Mouse (Mus musculus) forebrain, embryonic 12.5 days (tissue): ENCODE results near the gene Fbn1. TPM values are rescaled to one million over a fixed set of nuclear protein-coding genes. Genes with fewer than 3 reads are reported as not detected.

Source experiments
- ATAC-seq: fragments of 200-750 bp; cut with Nextera tagmentation; 2 replicates; pipeline ENCODE4 v1.8.0; 2017; ENCODE audit warnings: moderate TSS enrichment; ENCODE audit not compliant: low FRiP score
- H3K27ac ChIP-seq: fragments of 300-500 bp; sonication (generic); 2 replicates; pipeline ENCODE4 v1.5.1; 2016; ENCODE audit warnings: mild to moderate bottlenecking
- H3K27me3 ChIP-seq: fragments of 300-500 bp; sonication (generic); 2 replicates; pipeline ENCODE4 v1.6.1; 2016; ENCODE audit warnings: mild to moderate bottlenecking
- H3K36me3 ChIP-seq: fragments of 300-500 bp; sonication (generic); replicated peaks from 2 replicates; pipeline ENCODE4 v1.6.1; 2016; ENCODE audit warnings: mild to moderate bottlenecking
- H3K4me1 ChIP-seq: fragments of 300-500 bp; sonication (generic); 2 replicates; pipeline ENCODE4 v1.6.1; 2016
- H3K4me2 ChIP-seq: fragments of 300-500 bp; sonication (generic); 2 replicates; pipeline ENCODE4 v1.6.1; 2016; ENCODE audit warnings: mild to moderate bottlenecking, moderate library complexity
- H3K4me3 ChIP-seq: fragments of 300-500 bp; sonication (generic); replicated peaks from 2 replicates; pipeline ENCODE4 v1.5.1; 2016; ENCODE audit warnings: mild to moderate bottlenecking
- H3K9ac ChIP-seq: fragments of 300-500 bp; sonication (generic); 2 replicates; pipeline ENCODE4 v1.6.1; 2016; ENCODE audit warnings: mild to moderate bottlenecking
- H3K9me3 ChIP-seq: fragments of 300-500 bp; sonication (generic); 2 replicates; pipeline ENCODE4 v1.6.1; 2016
- WGBS: fragments of 180-500 bp; shearing (Covaris S2); methylation state at CpG from one replicate; pipeline ENCODE4 v1.1.7; 2016; 5-methylcytosine and 5-hydroxymethylcytosine counted together
- polyA plus RNA-seq: library from polyadenylated mRNA; unstranded; fragments of >200 nt; fragmentation: Nextera tagmentation; extraction: Ambion mirVana; gene quantifications from 2 replicates; pipeline ENCODE4 v1.2.1, GENCODE M21; 2016

Fbn1 gene
- polyA plus RNA-seq, 1 experiment from 2014 or later, result 8.6 TPM

- no peak overlapping the region for H3K27ac ChIP-seq
- H3K9me3 ChIP-seq, result no peaks in the 10 kb centered on the region
- ATAC-seq, result no peak
- H3K4me1 ChIP-seq, result no peaks in the 10 kb centered on the region
- H3K4me2 ChIP-seq, result no peak overlapping the region
- 0 out of 2 replicates have a peak, but pooled peaks cover 17% of the 10 kb centered on the region for H3K36me3 ChIP-seq
- no peak overlapping the region for H3K9ac ChIP-seq
- 89% methylated on average over 8 of the region's 8 CpGs for WGBS
- H3K27me3 ChIP-seq, result no peaks in the 10 kb centered on the region
- H3K4me3 ChIP-seq, result no peak overlapping the region
These were observed 188.1 kb downstream of the Fbn1 start for GRCm38 (mm10) chr2:125319651-125320050.

- 85% methylated on average over 5 of the region's 5 CpGs for WGBS
These were observed 189.3 kb downstream of the Fbn1 start for GRCm38 (mm10) chr2:125318371-125319061.

GRCm38 (mm10) chr2:125315203-125315602 is 192.6 kb downstream of the Fbn1 start:
- Histone ChIP-seq H3K27ac (no peak overlapping the region), H3K4me3 (no peak overlapping the region), H3K9me3 (no peaks in the 10 kb centered on the region), H3K36me3 (peaks cover 21% of the 10 kb centered on the region), H3K27me3 (no peaks in the 10 kb centered on the region), H3K4me1 (no peaks in the 10 kb centered on the region), H3K4me2 (no peak overlapping the region), H3K9ac (no peak overlapping the region)
- 92% methylated on average over 3 of the region's 3 CpGs for WGBS
- no peak for ATAC-seq

More at GRCm38 (mm10) chr2:125318371-125319061, 189.3 kb downstream of the Fbn1 start:
- Histone ChIP-seq H3K4me1 (no peaks in the 10 kb centered on the region), H3K27me3 (no peaks in the 10 kb centered on the region), H3K9ac (no peak overlapping the region), H3K4me2 (no peak overlapping the region), H3K9me3 (no peaks in the 10 kb centered on the region), H3K27ac (no peak overlapping the region), H3K36me3 (0 out of 2 replicates have a peak, but pooled peaks cover 17% of the 10 kb centered on the region), H3K4me3 (no peak overlapping the region)
- no peak for ATAC-seq

GRCm38 (mm10) chr2:125314169-125314925 is 193.4 kb downstream of the Fbn1 start:
- no peak for ATAC-seq

GRCm38 (mm10) chr2:125309710-125310109 is 198.1 kb downstream of the Fbn1 start:
- no peaks in the 10 kb centered on the region for H3K4me1 ChIP-seq
- 91% methylated on average over 10 of the region's 10 CpGs for WGBS
- H3K36me3 ChIP-seq, result peaks cover 30% of the 10 kb centered on the region
- H3K9ac ChIP-seq, result no peak overlapping the region
- H3K4me3 ChIP-seq, result no peak overlapping the region
- no peaks in the 10 kb centered on the region for H3K9me3 ChIP-seq
- H3K27ac ChIP-seq, result no peak overlapping the region
- no peak overlapping the region for H3K4me2 ChIP-seq
- H3K27me3 ChIP-seq, result no peaks in the 10 kb centered on the region
- no peak for ATAC-seq

More at GRCm38 (mm10) chr2:125314169-125314925, 193.4 kb downstream of the Fbn1 start:
- Histone ChIP-seq H3K4me2 (no peak overlapping the region), H3K27ac (no peak overlapping the region), H3K36me3 (peaks cover 25% of the 10 kb centered on the region), H3K27me3 (no peaks in the 10 kb centered on the region), H3K4me1 (no peaks in the 10 kb centered on the region), H3K9me3 (no peaks in the 10 kb centered on the region), H3K9ac (no peak overlapping the region), H3K4me3 (no peak overlapping the region)
- WGBS, result 91% methylated on average over 16 of the region's 16 CpGs

- no peak overlapping the region for H3K9ac ChIP-seq
- no peaks in the 10 kb centered on the region for H3K27me3 ChIP-seq
- no peak for ATAC-seq
- no peaks in the 10 kb centered on the region for H3K9me3 ChIP-seq
- H3K4me1 ChIP-seq, result no peaks in the 10 kb centered on the region
- H3K36me3 ChIP-seq, result peaks cover 48% of the 10 kb centered on the region
- 78% methylated on average over 3 of the region's 3 CpGs for WGBS
- no peak overlapping the region for H3K4me3 ChIP-seq
- H3K27ac ChIP-seq, result no peak overlapping the region
- H3K4me2 ChIP-seq, result no peak overlapping the region
These were observed 202.1 kb downstream of the Fbn1 start for GRCm38 (mm10) chr2:125305671-125306070.

- ATAC-seq, result no peak
- no peak overlapping the region for H3K9ac ChIP-seq
- H3K4me1 ChIP-seq, result no peaks in the 10 kb centered on the region
- 93% methylated on average over 3 of the region's 3 CpGs for WGBS
- H3K27ac ChIP-seq, result no peak overlapping the region
- no peak overlapping the region for H3K4me2 ChIP-seq
- peaks cover 48% of the 10 kb centered on the region for H3K36me3 ChIP-seq
- no peaks in the 10 kb centered on the region for H3K9me3 ChIP-seq
- no peak overlapping the region for H3K4me3 ChIP-seq
- H3K27me3 ChIP-seq, result no peaks in the 10 kb centered on the region
These were observed 203.0 kb downstream of the Fbn1 start for GRCm38 (mm10) chr2:125304746-125305145.

- no peak for ATAC-seq
- Histone ChIP-seq H3K4me3 (no peak overlapping the region), H3K27me3 (no peaks in the 10 kb centered on the region), H3K9me3 (no peaks in the 10 kb centered on the region), H3K36me3 (peaks cover 39% of the 10 kb centered on the region), H3K9ac (no peak overlapping the region), H3K27ac (no peak overlapping the region), H3K4me1 (no peaks in the 10 kb centered on the region), H3K4me2 (no peak overlapping the region)
- WGBS, result 85% methylated on average over 5 of the region's 5 CpGs
These were observed 203.9 kb downstream of the Fbn1 start for GRCm38 (mm10) chr2:125303764-125304384.

- Histone ChIP-seq H3K27me3 (no peaks in the 10 kb centered on the region), H3K4me1 (no peaks in the 10 kb centered on the region), H3K9me3 (no peaks in the 10 kb centered on the region), H3K36me3 (peaks cover 31% of the 10 kb centered on the region), H3K4me2 (no peak overlapping the region), H3K27ac (no peak overlapping the region), H3K4me3 (no peak overlapping the region), H3K9ac (no peak overlapping the region)
- WGBS, result 82% methylated on average over 8 of the region's 8 CpGs
- no peak for ATAC-seq
These were observed 205.2 kb downstream of the Fbn1 start for GRCm38 (mm10) chr2:125302625-125302924.

- H3K27me3 ChIP-seq, result no peaks in the 10 kb centered on the region
- H3K4me2 ChIP-seq, result no peak overlapping the region
- no peaks in the 10 kb centered on the region for H3K9me3 ChIP-seq
- peaks cover 27% of the 10 kb centered on the region for H3K36me3 ChIP-seq
- no peaks in the 10 kb centered on the region for H3K4me1 ChIP-seq
- no peak overlapping the region for H3K9ac ChIP-seq
- 63% methylated on average over 9 of the region's 9 CpGs for WGBS
- ATAC-seq, result no peak
- no peak overlapping the region for H3K4me3 ChIP-seq
- no peak overlapping the region for H3K27ac ChIP-seq
These were observed 205.7 kb downstream of the Fbn1 start for GRCm38 (mm10) chr2:125301877-125302624.

- 97% methylated on average over 1 of the region's 1 CpGs for WGBS
- Histone ChIP-seq H3K4me1 (no peaks in the 10 kb centered on the region), H3K4me3 (no peak overlapping the region), H3K27me3 (no peaks in the 10 kb centered on the region), H3K36me3 (peaks cover 23% of the 10 kb centered on the region; the same call in 1 of the 2 replicates), H3K27ac (no peak overlapping the region), H3K4me2 (no peak overlapping the region), H3K9me3 (no peaks in the 10 kb centered on the region), H3K9ac (no peak overlapping the region)
- ATAC-seq, result no peak
These were observed 209.0 kb downstream of the Fbn1 start for GRCm38 (mm10) chr2:125298841-125299240.

GRCm38 (mm10) chr2:125295526-125295925 is 212.3 kb downstream of the Fbn1 start:
- no peaks in the 10 kb centered on the region for H3K36me3 ChIP-seq
- H3K4me2 ChIP-seq, result no peak overlapping the region
- no peak overlapping the region for H3K27ac ChIP-seq
- no peak overlapping the region for H3K4me3 ChIP-seq
- WGBS, result 94% methylated on average over 3 of the region's 3 CpGs
- H3K4me1 ChIP-seq, result no peaks in the 10 kb centered on the region
- no peak for ATAC-seq
- no peak overlapping the region for H3K9ac ChIP-seq
- H3K9me3 ChIP-seq, result no peaks in the 10 kb centered on the region
- no peaks in the 10 kb centered on the region for H3K27me3 ChIP-seq
